Mouse (Mus musculus) liver, postnatal 0 days (tissue): ENCODE results near the gene Gja10.

ENCODE experiments used
- CTCF ChIP-seq: sonication (generic); IDR thresholded peaks from 2 replicates; pipeline ENCODE4 v1.5.1; 2016; ENCODE audit warnings: antibody characterized with exemption, low read depth
- EP300 ChIP-seq: IDR thresholded peaks from 2 replicates; pipeline ENCODE4 v1.6.1; 2016; ENCODE audit warnings: antibody characterized with exemption, low read depth, mild to moderate bottlenecking

DNA sequence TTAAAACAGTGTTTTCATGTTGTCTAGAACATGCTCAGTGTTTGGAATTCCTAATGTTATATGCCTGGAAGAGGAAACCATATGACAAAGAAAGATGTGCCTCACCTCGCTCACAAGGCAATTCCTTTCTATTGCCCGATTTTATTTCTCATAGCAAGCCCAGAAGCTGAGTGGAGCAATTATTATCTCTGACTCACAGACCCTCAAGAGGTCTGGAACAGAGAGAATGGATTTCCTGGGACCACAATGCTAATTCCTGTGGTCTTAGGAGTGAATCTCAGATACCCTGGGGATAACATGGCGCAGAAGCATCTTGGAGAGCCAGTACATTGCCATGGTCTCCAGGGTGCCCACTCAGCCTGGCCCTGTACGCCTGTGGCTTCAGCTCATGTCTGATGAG, 33.5 kb downstream of the Gja10 start:
- TF ChIP-seq CTCF: no peak
- no peak for TF ChIP-seq EP300
